Mouse (Mus musculus) c-Kit-positive CD71-positive TER-119-negative erythroid progenitor cells, embryonic 14.5 days (primary cell): ENCODE measurements at regions not wholly inside any gene's neighbourhood (a gene's known extent, or its start where the extent isn't known, plus 50 kb on each side); places are given as distances from the start of the nearest gene placed in this dataset.

ENCODE experiments used
- DNase-seq: peaks from one replicate; pipeline ENCODE4 v3.0.0-alpha.2; 2013; ENCODE audit warnings: low read depth

- no peak for DNase-seq
Measured at GRCm38 (mm10) chr11:64579826-64580225, 143.4 kb upstream of the F930015N05Rik start.

GRCm38 (mm10) chr11:64586056-64586455 lies 149.6 kb upstream of the F930015N05Rik start:
- no peak for DNase-seq

- no peak for DNase-seq
Measured at GRCm38 (mm10) chr11:64587034-64587710, 150.7 kb upstream of the F930015N05Rik start.

- DNase-seq, result no peak
Measured at GRCm38 (mm10) chr11:64587751-64588600, 151.5 kb upstream of the F930015N05Rik start.

GRCm38 (mm10) chr11:64588601-64588989 lies 152.1 kb upstream of the F930015N05Rik start:
- DNase-seq, result no peak

GRCm38 (mm10) chr11:64589026-64589425 lies 152.6 kb upstream of the F930015N05Rik start:
- no peak for DNase-seq

GRCm38 (mm10) chr11:64590091-64590490 lies 153.6 kb upstream of the F930015N05Rik start:
- DNase-seq, result no peak

GRCm38 (mm10) chr11:64592253-64592652 lies 155.8 kb upstream of the F930015N05Rik start:
- no peak for DNase-seq

- no peak for DNase-seq
Measured at GRCm38 (mm10) chr11:64597305-64597704, 160.9 kb upstream of the F930015N05Rik start.

- no peak for DNase-seq
Measured at GRCm38 (mm10) chr11:64599178-64599577, 162.7 kb upstream of the F930015N05Rik start.

GRCm38 (mm10) chr11:64600201-64601102 lies 164.0 kb upstream of the F930015N05Rik start:
- no peak for DNase-seq

GRCm38 (mm10) chr11:64609043-64609442 lies 172.6 kb upstream of the F930015N05Rik start:
- DNase-seq, result no peak

GRCm38 (mm10) chr11:64610724-64611123 lies 174.3 kb upstream of the F930015N05Rik start:
- DNase-seq, result no peak

GRCm38 (mm10) chr11:64615140-64615539 lies 178.7 kb upstream of the F930015N05Rik start:
- DNase-seq, result no peak

- no peak for DNase-seq
Measured at GRCm38 (mm10) chr11:64618631-64619385, 182.4 kb upstream of the F930015N05Rik start.

- no peak for DNase-seq
Measured at GRCm38 (mm10) chr11:64627180-64627579, 190.7 kb upstream of the F930015N05Rik start.

GRCm38 (mm10) chr11:64640947-64641346 lies 204.5 kb upstream of the F930015N05Rik start:
- DNase-seq, result no peak

GRCm38 (mm10) chr11:64643171-64643570 lies 206.7 kb upstream of the F930015N05Rik start:
- no peak for DNase-seq

GRCm38 (mm10) chr11:64647938-64648337 lies 211.5 kb upstream of the F930015N05Rik start:
- no peak for DNase-seq

GRCm38 (mm10) chr11:64650571-64651282 lies 214.3 kb upstream of the F930015N05Rik start:
- no peak for DNase-seq

- DNase-seq, result no peak
Measured at GRCm38 (mm10) chr11:64652811-64653210, 216.4 kb upstream of the F930015N05Rik start.
